Comparison of ENCODE assay signal across 19 mouse cellular contexts in genomic region chr1:123467729-123468128, GRCm38 (mm10).
DNase-seq lines count a peak whose midpoint lies in the region; ATAC-seq and TF ChIP-seq lines count a peak whose summit lies in the region.
"Had no signal": no experiment of that assay in that cellular context is flagged by ENCODE, and none has a peak within 500 bp of the region (broad histone marks: within the 10 kb centered on the region; RNA-seq: fewer than 3 reads in every experiment).

No protein-coding gene starts in this region.

- H3K9me3 ChIP-seq in kidney, embryonic 14.5 days (ENCODE audit: control insufficient read depth, low read length) = no peaks in the 10 kb centered on the region
- no peaks in the 10 kb centered on the region for H3K9me3 ChIP-seq in kidney, embryonic 16.5 days (ENCODE audit: low read length)
- no peaks in the 10 kb centered on the region for H3K9me3 ChIP-seq in liver, postnatal 0 days (ENCODE audit: low read length)
- H3K9me3 ChIP-seq: embryonic facial prominence, embryonic 12.5 days; heart, embryonic 12.5 days; hindbrain, embryonic 10.5 days had no signal

- TF ChIP-seq EP300 in liver, postnatal 0 days (IDR thresholded peaks at IDR 0.05; ENCODE audit: low read depth) = no peak

- peak; percentile 19 to 39 for DNase-seq in kidney, adult 8-10 months
- peak; percentile 39 to 41 for DNase-seq in kidney, postnatal 36 days
- peak; percentile 24 for DNase-seq in liver, postnatal 0 days
- DNase-seq in urinary bladder, postnatal 36 days (ENCODE audit: low spot score in 2 of 2) = no peak
- no peak for DNase-seq in thymus, postnatal 10 days (ENCODE audit: low spot score in 2 of 2)
- DNase-seq: adrenal gland, postnatal 14 days; cerebellum, adult 11-12 months; cerebellum, adult 9-10 months; cerebellum, postnatal 25 days; forebrain, postnatal 0 days; gastrocnemius, postnatal 14 days had no signal

- TF ChIP-seq CTCF in liver, postnatal 0 days (IDR thresholded peaks at IDR 0.05; ENCODE audit: low read depth) = no peak

- no peak overlapping the region for H3K9ac ChIP-seq in kidney, embryonic 14.5 days (ENCODE audit: low read depth, low read length)
- H3K9ac ChIP-seq in kidney, embryonic 16.5 days (replicated peaks; ENCODE audit: low read length) = no peak overlapping the region
- no peak overlapping the region for H3K9ac ChIP-seq in liver, postnatal 0 days (replicated peaks)
- H3K9ac ChIP-seq: embryonic facial prominence, embryonic 12.5 days; forebrain, postnatal 0 days; heart, embryonic 12.5 days had no signal

- no peak overlapping the region for H3K27ac ChIP-seq in kidney, embryonic 14.5 days (ENCODE audit: low read depth, low read length)
- no peak overlapping the region for H3K27ac ChIP-seq in kidney, embryonic 16.5 days (ENCODE audit: low read length)
- H3K27ac ChIP-seq in liver, postnatal 0 days (ENCODE audit: low read depth) = no peak overlapping the region
- H3K27ac ChIP-seq: embryonic facial prominence, embryonic 12.5 days; hindbrain, embryonic 10.5 days had no signal

- no peak overlapping the region for H3K4me3 ChIP-seq in kidney, embryonic 14.5 days (ENCODE audit: low read length)
- H3K4me3 ChIP-seq in kidney, embryonic 16.5 days (ENCODE audit: low read length) = no peak overlapping the region
- H3K4me3 ChIP-seq in liver, postnatal 0 days (ENCODE audit: low read depth, low read length) = no peak overlapping the region
- H3K4me3 ChIP-seq: embryonic facial prominence, embryonic 12.5 days; heart, embryonic 12.5 days; hindbrain, embryonic 10.5 days had no signal

- no peaks in the 10 kb centered on the region for H3K36me3 ChIP-seq in kidney, embryonic 14.5 days (ENCODE audit: control insufficient read depth, insufficient read depth, low read length)
- no peaks in the 10 kb centered on the region for H3K36me3 ChIP-seq in kidney, embryonic 16.5 days (ENCODE audit: insufficient read depth, low read length)
- H3K36me3 ChIP-seq in liver, postnatal 0 days (replicated peaks; ENCODE audit: insufficient read depth, low read length) = no peaks in the 10 kb centered on the region
- H3K36me3 ChIP-seq: embryonic facial prominence, embryonic 12.5 days; heart, embryonic 12.5 days; hindbrain, embryonic 10.5 days had no signal

- WGBS in kidney, embryonic 14.5 days = 58% methylated on average over 1 of the region's 1 CpGs
- 32% methylated on average over 1 of the region's 1 CpGs for WGBS in kidney, embryonic 16.5 days
- WGBS in liver, postnatal 0 days (ENCODE audit: insufficient replicate concordance) = 38% methylated on average over 1 of the region's 1 CpGs

- no peaks in the 10 kb centered on the region for H3K27me3 ChIP-seq in kidney, embryonic 14.5 days (ENCODE audit: control insufficient read depth, insufficient read depth, low read length)
- no peaks in the 10 kb centered on the region for H3K27me3 ChIP-seq in kidney, embryonic 16.5 days (ENCODE audit: insufficient read depth, low read length)
- H3K27me3 ChIP-seq in liver, postnatal 0 days (ENCODE audit: insufficient read depth, low read length) = no peaks in the 10 kb centered on the region
- H3K27me3 ChIP-seq: CH12.LX; embryonic facial prominence, embryonic 12.5 days; heart, embryonic 12.5 days; Patski had no signal

- H3K4me2 ChIP-seq in kidney, embryonic 14.5 days (replicated peaks; ENCODE audit: low read depth, low read length) = no peak overlapping the region
- no peak overlapping the region for H3K4me2 ChIP-seq in kidney, embryonic 16.5 days (replicated peaks; ENCODE audit: low read depth, low read length)
- H3K4me2 ChIP-seq in liver, postnatal 0 days (ENCODE audit: low read depth, low read length) = no peak overlapping the region
- H3K4me2 ChIP-seq: embryonic facial prominence, embryonic 12.5 days; heart, embryonic 12.5 days had no signal

- no peaks in the 10 kb centered on the region for H3K4me1 ChIP-seq in kidney, embryonic 14.5 days (ENCODE audit: control insufficient read depth, insufficient read depth, low read length)
- H3K4me1 ChIP-seq in kidney, embryonic 16.5 days (ENCODE audit: insufficient read depth, low read length) = no peaks in the 10 kb centered on the region
- no peaks in the 10 kb centered on the region for H3K4me1 ChIP-seq in liver, postnatal 0 days (ENCODE audit: insufficient read depth)
- H3K4me1 ChIP-seq: embryonic facial prominence, embryonic 12.5 days; heart, embryonic 12.5 days; hindbrain, embryonic 10.5 days had no signal

- ATAC-seq in kidney, embryonic 14.5 days (ENCODE audit: low FRiP score, low TSS enrichment) = no peak
- peak; percentile 42; the same call in 1 of the 2 replicates for ATAC-seq in kidney, embryonic 16.5 days (ENCODE audit: low FRiP score, low TSS enrichment)
- peak; percentile 95 for ATAC-seq in liver, postnatal 0 days
- ATAC-seq: activated CD4-positive, CD25-positive, alpha-beta regulatory T cell, adult 4 months; forebrain, postnatal 0 days; Patski had no signal

Comparison
In these comparisons a context has a peak if more than half of its experiments do, and no peak if none do; other contexts are left out.
1. DNase-seq: peak in kidney, adult 8-10 months (2 of 2), kidney, postnatal 36 days (2 of 2) and liver, postnatal 0 days (single experiment); none in urinary bladder, postnatal 36 days (0 of 2) and thymus, postnatal 10 days (0 of 2).